Mouse (Mus musculus): ENCODE measurements around the gene Usp44. TPM values are rescaled to one million over a fixed set of nuclear protein-coding genes. Genes with fewer than 3 reads are reported as not detected.

Usp44 gene
- polyA plus RNA-seq, 1 experiment from 2014 or later = 0.08 TPM

GRCm38 (mm10) chr10:93876772-93877171 is 45.4 kb downstream of the Usp44 start:
- H3K36me3 ChIP-seq (ENCODE audit: control insufficient read depth, insufficient read depth) = peaks cover 37% of the 10 kb centered on the region

GRCm38 (mm10) chr10:93878732-93879131 is 47.4 kb downstream of the Usp44 start:
- Histone ChIP-seq H3K4me3 (ENCODE audit: low read depth, low read length) (no peak overlapping the region), H3K9me3 (ENCODE audit: control insufficient read depth) (no peaks in the 10 kb centered on the region), H3K4me2 (replicated peaks; ENCODE audit: low read depth) (no peak overlapping the region), H3K4me1 (replicated peaks; ENCODE audit: control insufficient read depth, insufficient read depth, low read length) (no peaks in the 10 kb centered on the region), H3K27ac (ENCODE audit: low read depth, low read length) (no peak overlapping the region), H3K9ac (ENCODE audit: low read depth, low read length) (no peak overlapping the region), H3K27me3 (replicated peaks; ENCODE audit: control insufficient read depth, insufficient read depth, low read length) (no peaks in the 10 kb centered on the region), H3K36me3 (ENCODE audit: control insufficient read depth, insufficient read depth) (peaks cover 36% of the 10 kb centered on the region)
- 95% methylated on average over 4 of the region's 4 CpGs for WGBS
- ATAC-seq = no peak
- no peak for TF ChIP-seq CTCF (IDR thresholded peaks at IDR 0.05; ENCODE audit: low read depth)

More at GRCm38 (mm10) chr10:93876772-93877171, 45.4 kb downstream of the Usp44 start:
- TF ChIP-seq CTCF (IDR thresholded peaks at IDR 0.05; ENCODE audit: low read depth) = no peak
- Histone ChIP-seq H3K4me3 (ENCODE audit: low read depth, low read length) (no peak overlapping the region), H3K4me2 (replicated peaks; ENCODE audit: low read depth) (no peak overlapping the region), H3K4me1 (replicated peaks; ENCODE audit: control insufficient read depth, insufficient read depth, low read length) (no peaks in the 10 kb centered on the region), H3K9ac (ENCODE audit: low read depth, low read length) (no peak overlapping the region), H3K27me3 (replicated peaks; ENCODE audit: control insufficient read depth, insufficient read depth, low read length) (no peaks in the 10 kb centered on the region), H3K9me3 (ENCODE audit: control insufficient read depth) (no peaks in the 10 kb centered on the region), H3K27ac (ENCODE audit: low read depth, low read length) (no peak overlapping the region)
- ATAC-seq = no peak
- WGBS = 97% methylated on average over 1 of the region's 1 CpGs

- Histone ChIP-seq H3K9me3 (ENCODE audit: control insufficient read depth) (no peaks in the 10 kb centered on the region), H3K9ac (ENCODE audit: low read depth, low read length) (no peak overlapping the region), H3K4me2 (replicated peaks; ENCODE audit: low read depth) (no peak overlapping the region), H3K4me1 (replicated peaks; ENCODE audit: control insufficient read depth, insufficient read depth, low read length) (no peaks in the 10 kb centered on the region), H3K36me3 (ENCODE audit: control insufficient read depth, insufficient read depth) (peaks cover 36% of the 10 kb centered on the region), H3K4me3 (ENCODE audit: low read depth, low read length) (no peak overlapping the region), H3K27ac (ENCODE audit: low read depth, low read length) (no peak overlapping the region), H3K27me3 (replicated peaks; ENCODE audit: control insufficient read depth, insufficient read depth, low read length) (no peaks in the 10 kb centered on the region)
- no peak for ATAC-seq
- no peak for TF ChIP-seq CTCF (IDR thresholded peaks at IDR 0.05; ENCODE audit: low read depth)
Measured at GRCm38 (mm10) chr10:93881918-93882317, 50.6 kb downstream of the Usp44 start.

- Histone ChIP-seq H3K27ac (ENCODE audit: low read depth, low read length) (no peak overlapping the region), H3K9me3 (ENCODE audit: control insufficient read depth) (no peaks in the 10 kb centered on the region), H3K4me3 (ENCODE audit: low read depth, low read length) (no peak overlapping the region), H3K4me1 (replicated peaks; ENCODE audit: control insufficient read depth, insufficient read depth, low read length) (no peaks in the 10 kb centered on the region), H3K36me3 (ENCODE audit: control insufficient read depth, insufficient read depth) (peaks cover 34% of the 10 kb centered on the region), H3K4me2 (replicated peaks; ENCODE audit: low read depth) (no peak overlapping the region), H3K9ac (ENCODE audit: low read depth, low read length) (no peak overlapping the region), H3K27me3 (replicated peaks; ENCODE audit: control insufficient read depth, insufficient read depth, low read length) (no peaks in the 10 kb centered on the region)
- ATAC-seq = no peak
- WGBS = 70% methylated on average over 8 of the region's 8 CpGs
- no peak for TF ChIP-seq CTCF (IDR thresholded peaks at IDR 0.05; ENCODE audit: low read depth)
Measured at GRCm38 (mm10) chr10:93882738-93883364, 51.5 kb downstream of the Usp44 start.

GRCm38 (mm10) chr10:93885839-93886477 is 54.6 kb downstream of the Usp44 start:
- no peaks in the 10 kb centered on the region for H3K27me3 ChIP-seq (replicated peaks; ENCODE audit: control insufficient read depth, insufficient read depth, low read length)
- H3K36me3 ChIP-seq (ENCODE audit: control insufficient read depth, insufficient read depth) = peaks cover 21% of the 10 kb centered on the region; the same call in 1 of the 2 replicates
- H3K27ac ChIP-seq (ENCODE audit: low read depth, low read length) = no peak overlapping the region
- H3K4me1 ChIP-seq (replicated peaks; ENCODE audit: control insufficient read depth, insufficient read depth, low read length) = peaks cover 3% of the 10 kb centered on the region; the same call in 1 of the 2 replicates
- no peak for ATAC-seq
- no peak for TF ChIP-seq CTCF (IDR thresholded peaks at IDR 0.05; ENCODE audit: low read depth)
- H3K4me3 ChIP-seq (ENCODE audit: low read depth, low read length) = no peak overlapping the region
- WGBS = 83% methylated on average over 14 of the region's 14 CpGs
- H3K9ac ChIP-seq (ENCODE audit: low read depth, low read length) = no peak overlapping the region
- H3K9me3 ChIP-seq (ENCODE audit: control insufficient read depth) = no peaks in the 10 kb centered on the region
- no peak overlapping the region for H3K4me2 ChIP-seq (replicated peaks; ENCODE audit: low read depth)

GRCm38 (mm10) chr10:93888590-93888934 is 57.2 kb downstream of the Usp44 start:
- Histone ChIP-seq H3K9me3 (ENCODE audit: control insufficient read depth) (no peaks in the 10 kb centered on the region), H3K4me2 (replicated peaks; ENCODE audit: low read depth) (peak overlapping the region; percentile 80), H3K4me3 (ENCODE audit: low read depth, low read length) (peak overlapping the region; percentile 85), H3K9ac (ENCODE audit: low read depth, low read length) (peak overlapping the region; percentile 91), H3K4me1 (replicated peaks; ENCODE audit: control insufficient read depth, insufficient read depth, low read length) (peaks cover 3% of the 10 kb centered on the region; the same call in 1 of the 2 replicates), H3K27me3 (replicated peaks; ENCODE audit: control insufficient read depth, insufficient read depth, low read length) (no peaks in the 10 kb centered on the region), H3K27ac (ENCODE audit: low read depth, low read length) (peak overlapping the region; percentile 87; the same call in 1 of the 2 replicates), H3K36me3 (ENCODE audit: control insufficient read depth, insufficient read depth) (peaks cover 19% of the 10 kb centered on the region; the same call in 1 of the 2 replicates)
- TF ChIP-seq CTCF (IDR thresholded peaks at IDR 0.05; ENCODE audit: low read depth) = no peak
- 11% methylated on average over 10 of the region's 10 CpGs for WGBS
- ATAC-seq = no peak

Data from intestine, postnatal 0 days (tissue).